Comparison of ENCODE assay signal across 31 mouse cellular contexts in the genomic region with DNA sequence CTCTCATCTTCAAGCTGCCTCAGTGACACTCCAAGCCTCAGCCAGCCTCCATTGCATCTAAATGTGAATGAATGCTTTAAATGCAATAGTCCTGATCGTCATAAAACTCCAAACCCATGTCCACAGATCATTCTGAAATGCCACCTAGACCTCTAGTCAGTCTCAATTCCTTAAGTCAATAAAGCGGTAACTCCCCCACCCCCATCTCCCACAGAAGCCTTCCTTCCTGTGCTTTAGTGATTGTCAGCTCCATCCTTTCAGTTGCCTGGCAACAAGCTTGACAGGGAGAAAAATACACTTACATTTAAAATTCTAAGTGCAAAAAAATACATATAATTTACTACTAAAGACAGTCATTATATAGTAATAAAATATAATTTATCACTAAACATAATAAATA. TPM values are rescaled to one million over a fixed set of nuclear protein-coding genes. Genes with fewer than 3 reads are reported as not detected.
DNase-seq lines count a peak whose midpoint lies in the region; ATAC-seq and TF ChIP-seq lines count a peak whose summit lies in the region.
"Had no signal": no experiment of that assay in that cellular context is flagged by ENCODE, and none has a peak within 500 bp of the region (broad histone marks: within the 10 kb centered on the region; RNA-seq: fewer than 3 reads in every experiment).

No protein-coding gene starts in this region.

- no peak overlapping the region; the same call in 1 of the 2 replicates for H3K4me2 ChIP-seq in midbrain, postnatal 0 days (ENCODE audit: low read depth, low read length, poor library complexity, severe bottlenecking)
- H3K4me2 ChIP-seq in liver, embryonic 11.5 days: no peak overlapping the region
- H3K4me2 ChIP-seq: embryonic facial prominence, embryonic 15.5 days; heart, embryonic 12.5 days; limb, embryonic 12.5 days; midbrain, embryonic 12.5 days; stomach, embryonic 15.5 days had no signal

- 49% methylated on average over 2 of the region's 2 CpGs for WGBS in midbrain, postnatal 0 days
- WGBS in midbrain, embryonic 10.5 days: 76% methylated on average over 2 of the region's 2 CpGs
- WGBS in liver, embryonic 11.5 days: 77% methylated on average over 2 of the region's 2 CpGs

- H3K4me3 ChIP-seq in layer of hippocampus, adult 2 months: no peak overlapping the region; the same call in 1 of the 2 replicates
- H3K4me3 ChIP-seq in midbrain, postnatal 0 days (ENCODE audit: low read depth, low read length): no peak overlapping the region
- H3K4me3 ChIP-seq in midbrain, embryonic 10.5 days: no peak overlapping the region
- peak overlapping the region; percentile 17; the same call in 1 of the 2 replicates for H3K4me3 ChIP-seq in E14TG2a.4 (replicated peaks; ENCODE audit: low read length)
- no peak overlapping the region for H3K4me3 ChIP-seq in liver, embryonic 11.5 days (ENCODE audit: low read depth, low read length)
- H3K4me3 ChIP-seq: embryonic facial prominence, embryonic 15.5 days; heart, embryonic 12.5 days; hindbrain, embryonic 10.5 days; limb, embryonic 12.5 days; liver, embryonic 12.5 days; midbrain, embryonic 12.5 days; myocyte; stomach, embryonic 15.5 days had no signal

- no peak for DNase-seq in layer of hippocampus, adult 2 months (ENCODE audit: low spot score in 2 of 2)
- no peak for DNase-seq in layer of hippocampus, adult 18-20 months (ENCODE audit: low spot score in 2 of 2)
- no peak for DNase-seq in midbrain, postnatal 0 days (ENCODE audit: low spot score)
- no peak for DNase-seq in midbrain, embryonic 10.5 days (ENCODE audit: low spot score)
- DNase-seq in CD4-positive helper T cell, adult 2 months (ENCODE audit: low read depth, low spot score): peak; percentile 52
- no peak for DNase-seq in liver, embryonic 11.5 days (ENCODE audit: low spot score)
- DNase-seq: adrenal gland, postnatal 25 days; cerebellum, adult 11 months; cerebellum, adult 9-11 months; gastrocnemius, postnatal 25 days; heart, adult 18-20 months; heart, postnatal 10 days; kidney, adult 9 months; kidney, postnatal 14 days; layer of hippocampus, postnatal 36 days; lung, adult 18-20 months; lung, postnatal 4 days had no signal

- ATAC-seq in midbrain, postnatal 0 days (ENCODE audit: low FRiP score): no peak
- no peak for ATAC-seq in liver, embryonic 11.5 days (replicated peaks; ENCODE audit: low FRiP score)
- ATAC-seq: hindbrain, embryonic 16.5 days; intestine, embryonic 16.5 days had no signal

- H3K4me1 ChIP-seq in midbrain, postnatal 0 days (ENCODE audit: insufficient read depth, low read length): peaks cover 20% of the 10 kb centered on the region
- H3K4me1 ChIP-seq in midbrain, embryonic 10.5 days: peaks cover 60% of the 10 kb centered on the region
- peaks cover 92% of the 10 kb centered on the region for H3K4me1 ChIP-seq in E14TG2a.4 (replicated peaks; ENCODE audit: low read depth, low read length)
- peaks cover 33% of the 10 kb centered on the region for H3K4me1 ChIP-seq in liver, embryonic 11.5 days (replicated peaks; ENCODE audit: control insufficient read depth, insufficient read depth, low read length)

- no peaks in the 10 kb centered on the region for H3K9me3 ChIP-seq in midbrain, postnatal 0 days (ENCODE audit: low read length)
- no peaks in the 10 kb centered on the region for H3K9me3 ChIP-seq in midbrain, embryonic 10.5 days (replicated peaks)
- H3K9me3 ChIP-seq in E14TG2a.4 (ENCODE audit: low read length): no peaks in the 10 kb centered on the region
- no peaks in the 10 kb centered on the region for H3K9me3 ChIP-seq in liver, embryonic 11.5 days (ENCODE audit: control insufficient read depth, low read length)
- H3K9me3 ChIP-seq: embryonic facial prominence, embryonic 15.5 days; heart, embryonic 12.5 days; hindbrain, embryonic 10.5 days; limb, embryonic 12.5 days; liver, embryonic 12.5 days; midbrain, embryonic 12.5 days; stomach, embryonic 15.5 days had no signal

- H3K9ac ChIP-seq in midbrain, postnatal 0 days (replicated peaks; ENCODE audit: low read length, poor library complexity, severe bottlenecking): no peak overlapping the region
- H3K9ac ChIP-seq in liver, embryonic 11.5 days (ENCODE audit: low read depth, low read length): no peak overlapping the region
- H3K9ac ChIP-seq: embryonic facial prominence, embryonic 15.5 days; heart, embryonic 12.5 days; limb, embryonic 12.5 days; liver, embryonic 12.5 days; midbrain, embryonic 12.5 days; stomach, embryonic 15.5 days had no signal

- H3K27ac ChIP-seq in layer of hippocampus, adult 2 months: peak overlapping the region; percentile 81
- 0 out of 2 replicates have a peak overlapping the region, but pooled peaks have one; percentile 14 for H3K27ac ChIP-seq in midbrain, postnatal 0 days (ENCODE audit: low read depth, low read length)
- H3K27ac ChIP-seq in midbrain, embryonic 10.5 days (replicated peaks): no peak overlapping the region
- H3K27ac ChIP-seq in liver, embryonic 11.5 days (ENCODE audit: low read depth, low read length): no peak overlapping the region
- H3K27ac ChIP-seq: embryonic facial prominence, embryonic 15.5 days; hindbrain, embryonic 10.5 days; limb, embryonic 12.5 days; midbrain, embryonic 12.5 days; stomach, embryonic 15.5 days had no signal

- TF ChIP-seq CTCF in layer of hippocampus, adult 2 months (conservative IDR thresholded peaks at IDR 0.05): no peak
- no peak for TF ChIP-seq CTCF in midbrain, postnatal 0 days (IDR thresholded peaks at IDR 0.05)
- no peak for TF ChIP-seq CTCF in E14TG2a.4 (conservative IDR thresholded peaks at IDR 0.05; ENCODE audit: low read length)

- no peaks in the 10 kb centered on the region for H3K36me3 ChIP-seq in midbrain, postnatal 0 days (ENCODE audit: insufficient read depth, low read length)
- H3K36me3 ChIP-seq in midbrain, embryonic 10.5 days: peaks cover 8% of the 10 kb centered on the region
- peaks cover 34% of the 10 kb centered on the region for H3K36me3 ChIP-seq in E14TG2a.4 (ENCODE audit: insufficient read depth, low read length)
- H3K36me3 ChIP-seq in liver, embryonic 11.5 days (ENCODE audit: control insufficient read depth, insufficient read depth, low read length): no peaks in the 10 kb centered on the region
- H3K36me3 ChIP-seq: heart, embryonic 12.5 days; midbrain, embryonic 12.5 days; stomach, embryonic 15.5 days had no signal

- H3K27me3 ChIP-seq in midbrain, postnatal 0 days (ENCODE audit: insufficient read depth, low read length): no peaks in the 10 kb centered on the region
- H3K27me3 ChIP-seq in midbrain, embryonic 10.5 days (ENCODE audit: low read depth, poor library complexity, severe bottlenecking): no peaks in the 10 kb centered on the region
- H3K27me3 ChIP-seq in E14TG2a.4 (ENCODE audit: insufficient read depth, low read length): no peaks in the 10 kb centered on the region
- H3K27me3 ChIP-seq in liver, embryonic 11.5 days (replicated peaks; ENCODE audit: control insufficient read depth, insufficient read depth, low read length): no peaks in the 10 kb centered on the region
- H3K27me3 ChIP-seq: embryonic facial prominence, embryonic 15.5 days; heart, embryonic 12.5 days; limb, embryonic 12.5 days; liver, embryonic 12.5 days; midbrain, embryonic 12.5 days; stomach, embryonic 15.5 days had no signal

RNA-seq across cellular contexts. Expression of a gene that starts 16.6 kb away (rescaled TPM):
- total RNA-seq in layer of hippocampus, adult 2 months (2021): under 1 TPM in 1 of 2 experiments, not detected in 1; 0.31 TPM
- total RNA-seq in layer of hippocampus, adult 18-20 months (2021): not detected
- 0.11 and 0.42 TPM in 2 replicates for total RNA-seq in midbrain, postnatal 0 days (2014; rRNA removed)
- 0.23 and 0.33 TPM in 2 replicates for polyA plus RNA-seq in midbrain, postnatal 0 days (2015; fragmentation: Nextera tagmentation; extraction: Ambion mirVana)
- polyA plus RNA-seq in midbrain, embryonic 10.5 days (2016; fragmentation: Nextera tagmentation; extraction: Ambion mirVana): 0.37 and 0.84 TPM in 2 replicates
- 0.11 and 0.27 TPM in 2 replicates for polyA plus RNA-seq in liver, embryonic 11.5 days (2014; fragmentation: Nextera tagmentation; extraction: Ambion mirVana)
- total RNA-seq: heart, adult 18-20 months; left cerebral cortex, postnatal 14 days had no signal
- polyA plus RNA-seq: heart, embryonic 12.5 days had no signal

RNA-seq across cellular contexts. Expression of a gene that starts 17.0 kb away (rescaled TPM):
- total RNA-seq in layer of hippocampus, adult 2 months (2021): 100 to 1,000 TPM; 117 to 118 TPM
- 100 to 1,000 TPM; 118 to 121 TPM for total RNA-seq in layer of hippocampus, adult 18-20 months (2021)
- total RNA-seq in midbrain, postnatal 0 days (2014; rRNA removed): 68.1 and 69.5 TPM in 2 replicates
- 70.7 and 75.6 TPM in 2 replicates for polyA plus RNA-seq in midbrain, postnatal 0 days (2015; fragmentation: Nextera tagmentation; extraction: Ambion mirVana)
- polyA plus RNA-seq in midbrain, embryonic 10.5 days (2016; fragmentation: Nextera tagmentation; extraction: Ambion mirVana): 52.0 and 53.7 TPM in 2 replicates
- 31.9 and 32.4 TPM in 2 replicates for polyA plus RNA-seq in liver, embryonic 11.5 days (2014; fragmentation: Nextera tagmentation; extraction: Ambion mirVana)

RNA-seq across cellular contexts. Expression of a gene that starts 46.7 kb away (rescaled TPM):
- under 1 TPM; 0.27 to 0.51 TPM for total RNA-seq in layer of hippocampus, adult 2 months (2021)
- under 1 TPM; 0.20 to 0.32 TPM for total RNA-seq in layer of hippocampus, adult 18-20 months (2021)
- total RNA-seq in midbrain, postnatal 0 days (2014; rRNA removed): 0.05 TPM in 1 of 2 replicates, not detected in the other
- polyA plus RNA-seq in midbrain, postnatal 0 days (2015; fragmentation: Nextera tagmentation; extraction: Ambion mirVana): 0.09 and 0.11 TPM in 2 replicates
- polyA plus RNA-seq in midbrain, embryonic 10.5 days (2016; fragmentation: Nextera tagmentation; extraction: Ambion mirVana): not detected in 2 replicates
- 0.06 and 0.23 TPM in 2 replicates for polyA plus RNA-seq in liver, embryonic 11.5 days (2014; fragmentation: Nextera tagmentation; extraction: Ambion mirVana)
- total RNA-seq: adrenal gland, postnatal 25 days; common myeloid progenitor, adult 5-6 weeks; heart, adult 18-20 months; heart, postnatal 10 days; neutrophil, adult 5-6 weeks had no signal
- polyA plus RNA-seq: heart, embryonic 12.5 days; hindbrain, embryonic 16.5 days; limb, embryonic 12.5 days; midbrain, embryonic 12.5 days had no signal

Comparison
In these comparisons a context has a peak if more than half of its experiments do, and no peak if none do; other contexts are left out.
1. H3K27ac ChIP-seq: peak in layer of hippocampus, adult 2 months (single experiment) and midbrain, postnatal 0 days (single experiment); none in midbrain, embryonic 10.5 days (single experiment) and liver, embryonic 11.5 days (single experiment).